Mouse (Mus musculus) ZHBTc4 (cell line): ENCODE results near the gene Cfap44.
"Not testable (repeated sequence)": the region's sequence is repeated elsewhere in the genome, so short reads cannot be mapped to it uniquely, and the experiment has no call there.

Experiments used
- DNase-seq: peaks from one replicate; pipeline ENCODE4 v3.0.0-alpha.2; 2011; ENCODE audit warnings: low read depth, low spot score

Gene Cfap44

DNA sequence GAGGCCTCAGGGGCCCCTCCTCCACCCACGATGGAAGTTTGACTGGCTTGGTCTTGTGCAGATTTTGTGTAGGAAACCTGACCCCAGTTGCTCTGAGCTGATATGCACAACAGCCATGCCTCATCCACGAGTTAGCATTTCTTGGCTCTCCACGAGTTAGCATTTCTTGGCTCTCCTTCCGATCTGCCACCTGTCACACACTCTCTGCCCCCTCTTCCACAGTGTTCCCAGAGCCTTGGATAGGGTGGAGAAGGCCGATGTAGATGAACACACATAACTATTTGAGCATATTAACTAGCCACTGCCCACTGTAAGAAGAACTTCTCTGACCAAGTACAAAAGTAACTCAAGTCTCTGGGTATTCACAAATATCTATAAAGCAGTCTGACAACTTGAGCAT lies 33.9 kb downstream of the Cfap44 start:
- no peak for DNase-seq

DNA sequence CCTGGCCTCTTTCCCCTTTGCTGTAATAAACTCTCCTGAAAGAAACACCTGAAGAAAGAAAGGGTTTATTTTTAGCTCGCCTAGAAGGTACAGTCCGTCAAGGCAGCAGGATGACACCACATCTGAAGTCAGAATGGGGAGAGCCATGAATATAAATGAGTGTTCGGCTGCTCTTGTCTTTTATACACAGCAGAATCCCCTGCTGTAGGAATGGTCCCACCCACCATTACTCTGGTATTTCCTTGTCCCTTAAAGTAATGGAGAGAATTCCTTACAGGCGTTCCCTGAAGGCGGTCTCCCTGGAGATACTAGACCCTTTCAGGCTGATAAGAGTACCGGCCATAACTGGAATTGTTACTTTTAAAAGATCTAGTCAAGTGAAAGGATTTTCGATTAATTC lies 35.4 kb downstream of the Cfap44 start:
- DNase-seq = peak; percentile 83

- DNase-seq = no peak
Measured at GRCm38 (mm10) chr16:44434931-44435330, 40.3 kb downstream of the Cfap44 start.

DNA sequence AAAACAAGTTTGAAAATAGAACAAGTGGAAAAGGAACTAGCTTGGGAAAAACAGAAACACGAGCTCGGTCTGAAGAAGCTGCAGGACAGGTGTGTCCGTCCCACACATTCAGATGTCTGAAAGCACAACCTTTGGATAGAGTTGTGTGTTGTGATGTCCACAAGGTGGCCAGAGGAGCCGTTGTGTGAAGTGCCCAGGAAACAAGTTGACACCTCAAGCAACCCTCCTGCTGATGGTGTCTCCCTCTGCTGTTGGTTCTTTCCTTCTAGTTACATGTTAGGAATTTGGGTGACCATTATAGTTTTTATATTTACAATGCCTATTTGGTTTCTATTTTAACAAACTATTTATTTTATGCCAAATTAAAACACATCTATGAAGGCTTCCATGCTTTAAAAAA lies 40.9 kb downstream of the Cfap44 start:
- peak; percentile 38 for DNase-seq

- DNase-seq = not testable (repeated sequence)
Measured at GRCm38 (mm10) chr16:44441913-44442312, 47.3 kb downstream of the Cfap44 start.

- no peak for DNase-seq
Measured at GRCm38 (mm10) chr16:44457858-44458257, 63.3 kb downstream of the Cfap44 start.

GRCm38 (mm10) chr16:44458826-44459225 lies 64.2 kb downstream of the Cfap44 start:
- no peak for DNase-seq

DNA sequence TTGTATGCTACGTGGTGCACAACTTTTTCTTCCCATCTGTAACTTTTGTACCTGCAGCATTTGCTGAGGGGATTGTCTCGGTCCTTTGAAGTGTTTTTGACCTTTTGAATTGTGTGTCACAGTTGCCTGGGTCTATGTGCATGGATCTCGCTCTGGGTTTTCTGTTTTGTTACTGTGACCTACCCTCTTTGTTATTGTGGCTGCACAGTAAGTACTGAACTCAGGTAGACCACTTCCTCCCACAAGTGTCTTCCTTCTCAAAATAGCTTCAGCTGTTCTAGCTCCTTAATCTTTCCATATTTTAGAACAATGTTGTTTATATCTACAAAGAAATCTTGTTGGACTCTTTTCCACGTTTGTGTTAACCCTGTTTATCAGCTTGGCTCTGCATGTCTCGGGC lies 66.3 kb downstream of the Cfap44 start:
- no peak for DNase-seq

DNA sequence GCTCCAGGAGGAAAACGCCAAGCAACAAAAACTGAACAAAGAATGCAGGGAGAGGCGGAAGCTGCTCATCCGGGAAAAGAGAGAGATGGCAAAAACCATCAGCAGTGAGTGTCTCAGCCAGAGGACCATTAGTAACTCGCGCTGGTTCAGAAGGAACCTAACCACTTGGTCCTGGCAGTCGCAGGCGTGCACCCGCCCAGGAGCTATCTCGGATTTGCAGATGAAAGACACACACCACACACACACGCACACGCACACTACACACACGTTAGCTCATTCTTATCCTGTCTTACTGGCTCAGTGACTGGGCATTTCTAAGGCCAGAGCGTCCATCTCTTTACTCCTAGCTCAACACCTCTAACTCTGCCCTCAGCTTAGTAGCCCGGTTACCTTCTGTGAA lies 80.7 kb downstream of the Cfap44 start:
- DNase-seq = peak; percentile 64

GRCm38 (mm10) chr16:44475682-44476375 lies 81.2 kb downstream of the Cfap44 start:
- peak; percentile 54 for DNase-seq

- DNase-seq = no peak
Measured at GRCm38 (mm10) chr16:44478767-44479166, 84.2 kb downstream of the Cfap44 start.

GRCm38 (mm10) chr16:44479852-44480251 lies 85.3 kb downstream of the Cfap44 start:
- DNase-seq = no peak

- peak; percentile 18 for DNase-seq
Measured at GRCm38 (mm10) chr16:44480616-44481015, 86.0 kb downstream of the Cfap44 start.

GRCm38 (mm10) chr16:44481599-44482593 lies 87.3 kb downstream of the Cfap44 start:
- no peak for DNase-seq

DNA sequence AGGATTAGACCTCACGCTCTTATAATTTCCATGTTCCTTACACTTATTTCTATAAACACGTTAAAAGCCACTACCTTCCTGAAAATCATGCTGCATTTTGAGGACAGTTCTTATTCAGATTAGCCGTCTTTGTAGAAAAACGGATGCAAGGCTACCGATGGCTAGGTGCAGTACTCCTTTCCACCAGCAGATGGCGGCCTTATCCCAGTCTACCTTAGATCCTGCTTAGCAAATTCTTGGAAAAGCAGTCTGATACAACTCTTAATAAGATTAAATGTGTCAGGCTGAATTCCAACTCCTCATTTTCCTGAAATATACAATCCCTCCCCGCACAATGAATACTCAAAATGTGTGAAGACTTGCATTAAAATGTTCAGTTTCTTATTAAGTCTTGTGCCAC lies 89.5 kb downstream of the Cfap44 start:
- peak; percentile 73 for DNase-seq

DNA sequence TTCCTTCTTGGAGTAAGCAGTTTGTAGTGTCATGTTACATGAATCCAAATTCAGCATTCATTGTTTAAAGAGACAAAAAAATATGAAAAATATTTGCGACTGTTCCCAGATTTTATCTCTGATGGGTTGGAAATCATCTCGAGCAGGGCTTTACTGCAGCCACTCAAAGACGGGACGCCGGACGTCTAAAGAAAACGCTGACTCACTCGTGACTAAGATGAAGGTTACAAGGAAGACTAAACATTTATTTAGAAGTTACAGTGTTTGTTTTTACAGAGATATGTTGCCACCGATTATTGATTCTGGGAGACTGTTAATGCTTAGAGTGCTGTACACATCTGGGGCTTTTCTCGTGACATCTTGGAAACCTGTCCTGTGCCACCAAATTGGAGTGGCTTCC lies 90.2 kb downstream of the Cfap44 start:
- no peak for DNase-seq

DNA sequence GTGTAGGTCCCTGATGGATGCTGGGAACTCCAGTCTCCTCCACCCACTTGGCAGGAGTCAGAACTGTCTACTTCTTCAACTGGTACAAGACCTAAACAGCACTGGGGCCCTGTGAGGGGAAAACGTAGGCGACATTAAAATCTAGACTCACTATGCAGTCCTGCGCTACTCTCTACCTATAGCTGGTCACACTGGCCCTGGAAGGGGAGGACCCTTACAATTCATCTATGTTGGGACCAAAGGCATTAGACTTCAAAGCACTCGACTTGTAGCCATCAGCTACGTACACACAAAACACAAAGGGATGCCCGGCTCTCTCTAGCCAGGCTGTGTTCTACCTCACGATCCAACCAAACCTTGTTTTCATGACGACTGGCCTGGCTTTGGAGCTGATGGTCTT lies 91.1 kb downstream of the Cfap44 start:
- no peak for DNase-seq

DNA sequence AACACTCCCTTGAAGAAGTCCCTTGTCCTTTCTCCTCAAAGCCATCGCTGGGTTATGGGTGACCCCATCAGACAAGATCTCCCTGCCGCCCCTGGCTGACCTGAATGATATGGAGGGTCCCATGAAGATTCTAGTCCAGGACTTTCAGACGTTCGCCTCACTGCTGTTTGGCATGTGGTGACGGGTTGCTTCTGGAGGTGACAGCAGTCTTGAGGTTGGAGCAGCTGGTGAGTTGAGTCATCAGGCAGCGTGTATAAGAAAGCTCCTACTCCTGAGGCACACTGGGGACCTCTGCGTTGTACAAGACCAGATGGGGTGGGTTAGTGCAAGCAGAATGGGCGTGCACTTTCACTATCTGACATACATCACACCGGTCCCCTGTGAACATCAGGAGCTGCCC lies 92.0 kb downstream of the Cfap44 start:
- DNase-seq = no peak

DNA sequence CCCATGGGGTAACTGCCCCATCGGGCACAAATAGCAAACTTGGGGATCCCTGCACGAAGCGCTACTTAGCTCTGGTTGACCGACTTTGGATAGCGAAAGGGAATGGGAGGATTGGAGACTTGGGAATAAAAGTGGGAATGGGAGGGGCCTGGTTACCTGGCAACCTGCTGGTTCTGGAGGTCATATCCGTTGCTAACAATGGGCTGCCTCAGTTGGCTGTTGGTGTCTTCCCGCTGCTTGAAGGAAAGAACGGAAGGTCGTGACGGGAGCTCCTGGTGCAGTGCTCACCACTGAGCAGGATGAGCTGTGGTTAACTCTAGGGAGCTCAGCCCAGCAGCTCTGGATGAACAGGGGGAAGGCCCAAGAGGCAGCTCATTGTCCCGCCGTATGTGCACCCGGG lies 92.6 kb downstream of the Cfap44 start:
- DNase-seq = peak; percentile 67

- DNase-seq = no peak
Measured at GRCm38 (mm10) chr16:44491051-44491450, 96.5 kb downstream of the Cfap44 start.

DNA sequence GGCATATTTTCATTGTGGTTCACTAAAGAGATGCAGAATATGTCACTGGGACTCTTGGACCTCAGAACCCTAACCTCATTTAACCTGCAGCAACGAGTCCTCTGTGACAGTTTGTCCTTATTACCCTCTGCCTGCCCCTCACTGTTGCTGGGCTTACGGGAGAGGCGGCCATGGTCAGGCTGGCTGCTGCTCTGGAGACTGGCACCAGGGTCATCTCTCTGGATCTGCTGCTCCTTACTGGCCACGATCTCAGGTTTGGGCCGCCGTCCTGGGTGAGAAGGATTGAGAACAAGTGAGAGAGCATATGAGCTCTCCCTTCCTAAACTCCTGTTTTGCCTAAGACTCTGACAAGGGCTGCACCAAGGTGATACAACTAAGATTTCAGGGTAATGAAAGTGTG lies 97.6 kb downstream of the Cfap44 start:
- DNase-seq = no peak

DNA sequence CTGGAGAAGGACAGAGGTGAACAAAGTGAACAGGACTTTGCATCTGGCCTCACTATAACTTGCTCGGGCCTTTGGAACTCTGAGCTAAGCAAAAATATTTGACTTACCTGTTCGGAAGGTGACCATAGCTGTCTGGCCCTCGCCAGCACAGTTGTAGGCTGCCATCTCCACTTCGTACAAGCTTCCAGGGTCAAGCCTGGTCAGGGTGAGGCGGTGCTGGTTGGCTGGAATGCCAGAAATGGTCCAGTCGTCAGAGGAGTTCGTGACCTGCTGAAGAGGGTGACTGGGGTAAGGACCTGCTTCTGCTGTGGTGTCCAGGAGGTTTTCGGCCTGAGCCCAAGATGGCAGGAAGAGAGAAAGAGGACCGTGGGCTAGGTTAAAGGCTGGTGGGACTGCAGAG lies 98.1 kb downstream of the Cfap44 start:
- no peak for DNase-seq

DNA sequence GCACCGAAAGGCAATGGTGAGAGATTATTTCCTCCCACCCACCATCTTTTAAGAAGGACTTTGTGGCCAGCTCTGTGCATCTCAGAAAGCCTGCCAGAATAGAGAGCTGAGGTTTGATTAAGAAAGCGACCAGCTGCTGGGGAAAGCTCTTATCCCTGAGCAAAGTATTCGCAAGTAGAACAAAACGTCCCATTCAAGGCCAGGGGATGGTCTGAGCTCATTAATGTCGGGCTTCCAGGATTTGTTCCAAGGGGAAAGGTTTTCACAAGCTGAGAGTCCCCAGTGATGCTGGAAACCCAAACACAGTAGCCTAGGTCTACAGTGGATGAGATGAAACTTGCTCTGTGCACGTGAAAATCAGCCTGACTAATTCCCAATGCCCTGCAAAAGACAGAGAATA lies 99.3 kb downstream of the Cfap44 start:
- DNase-seq = no peak
